Mouse (Mus musculus): ENCODE data around the gene Grin2d. TPM values are rescaled to one million over a fixed set of nuclear protein-coding genes. Genes with fewer than 3 reads are reported as not detected.

The Grin2d gene
- polyA plus RNA-seq, 1 experiment: 21.1 TPM

- TF ChIP-seq POLR2A (IDR thresholded peaks at IDR 0.05; ENCODE audit: control insufficient read depth, low read depth, low read length): no peak; the same call in 1 of the 2 replicates
- no peak for TF ChIP-seq CTCF (IDR thresholded peaks at IDR 0.05; ENCODE audit: control insufficient read depth, insufficient read depth, insufficient replicate concordance, low read depth, low read length)
- Histone ChIP-seq H3K4me3 (ENCODE audit: control insufficient read depth, low read depth, low read length) (no peak overlapping the region; the same call in 1 of the 2 replicates), H3K4me1 (ENCODE audit: control insufficient read depth, insufficient read depth, low read length) (peaks cover 38% of the 10 kb centered on the region), H3K36me3 (ENCODE audit: control insufficient read depth, insufficient read depth, low read length) (no peaks in the 10 kb centered on the region), H3K27me3 (ENCODE audit: control insufficient read depth, insufficient read depth, low read length) (no peaks in the 10 kb centered on the region), H3K27ac (ENCODE audit: control insufficient read depth, insufficient read depth, low read depth, low read length) (no peak overlapping the region)
These were observed 10.3 kb downstream of the Grin2d start for GRCm38 (mm10) chr7:45867871-45868270.

- TF ChIP-seq CTCF (IDR thresholded peaks at IDR 0.05; ENCODE audit: control insufficient read depth, insufficient read depth, insufficient replicate concordance, low read depth, low read length): no peak
- peak; percentile 91 for TF ChIP-seq POLR2A (IDR thresholded peaks at IDR 0.05; ENCODE audit: control insufficient read depth, low read depth, low read length)
- Histone ChIP-seq H3K27ac (ENCODE audit: control insufficient read depth, insufficient read depth, low read depth, low read length) (peak overlapping the region; percentile 88), H3K36me3 (ENCODE audit: control insufficient read depth, insufficient read depth, low read length) (no peaks in the 10 kb centered on the region), H3K4me3 (ENCODE audit: control insufficient read depth, low read depth, low read length) (peak overlapping the region; percentile 97), H3K4me1 (ENCODE audit: control insufficient read depth, insufficient read depth, low read length) (peaks cover 33% of the 10 kb centered on the region), H3K27me3 (ENCODE audit: control insufficient read depth, insufficient read depth, low read length) (no peaks in the 10 kb centered on the region)
These were observed 12.0 kb downstream of the Grin2d start for GRCm38 (mm10) chr7:45865925-45866910.

DNA sequence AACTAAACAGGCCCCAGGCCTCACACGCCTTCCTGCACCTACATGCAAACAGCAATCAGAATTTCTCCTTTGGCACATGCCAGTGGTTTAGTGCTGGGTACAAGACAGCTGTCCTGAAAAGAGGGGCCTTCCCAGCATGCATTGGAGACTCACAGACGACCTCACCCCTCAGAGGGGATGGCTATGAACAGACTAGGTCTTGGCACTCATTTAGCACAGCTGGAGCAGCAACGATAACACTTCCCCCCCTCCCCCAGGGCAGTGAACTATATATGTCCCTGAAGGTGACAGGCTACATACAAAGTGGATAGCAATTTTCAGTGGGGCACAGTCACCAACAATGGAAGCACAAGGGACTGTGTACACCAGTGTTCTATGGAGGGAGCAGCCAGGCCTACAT is 13.7 kb downstream of the Grin2d start:
- Histone ChIP-seq H3K4me1 (ENCODE audit: control insufficient read depth, insufficient read depth, low read length) (peaks cover 21% of the 10 kb centered on the region), H3K4me3 (ENCODE audit: control insufficient read depth, low read depth, low read length) (no peak overlapping the region), H3K27me3 (ENCODE audit: control insufficient read depth, insufficient read depth, low read length) (no peaks in the 10 kb centered on the region), H3K27ac (ENCODE audit: control insufficient read depth, insufficient read depth, low read depth, low read length) (no peak overlapping the region), H3K36me3 (ENCODE audit: control insufficient read depth, insufficient read depth, low read length) (no peaks in the 10 kb centered on the region)
- TF ChIP-seq CTCF (IDR thresholded peaks at IDR 0.05; ENCODE audit: control insufficient read depth, insufficient read depth, insufficient replicate concordance, low read depth, low read length): no peak
- TF ChIP-seq POLR2A (IDR thresholded peaks at IDR 0.05; ENCODE audit: control insufficient read depth, low read depth, low read length): no peak

DNA sequence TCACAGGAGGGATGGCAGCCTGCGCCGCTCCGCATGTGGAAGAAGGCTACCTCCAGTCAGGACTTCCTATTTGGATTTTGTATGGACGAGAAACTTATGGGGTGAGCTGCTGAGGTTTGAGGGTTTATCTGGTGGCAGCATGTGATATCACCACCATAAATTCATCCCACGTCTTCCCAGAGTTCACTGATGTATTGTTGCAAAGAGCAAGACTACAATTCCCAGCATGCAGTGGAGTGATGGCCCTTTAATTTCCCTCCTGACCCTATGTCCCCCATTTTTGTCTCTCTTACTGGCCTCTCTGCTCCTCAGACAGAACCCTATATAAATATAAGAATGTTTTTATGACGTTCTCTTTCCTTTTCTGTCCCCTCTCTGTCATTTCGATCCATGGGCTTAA is 15.4 kb downstream of the Grin2d start:
- TF ChIP-seq POLR2A (IDR thresholded peaks at IDR 0.05; ENCODE audit: control insufficient read depth, low read depth, low read length): no peak
- no peak for TF ChIP-seq CTCF (IDR thresholded peaks at IDR 0.05; ENCODE audit: control insufficient read depth, insufficient read depth, insufficient replicate concordance, low read depth, low read length)
- Histone ChIP-seq H3K4me3 (ENCODE audit: control insufficient read depth, low read depth, low read length) (no peak overlapping the region), H3K36me3 (ENCODE audit: control insufficient read depth, insufficient read depth, low read length) (no peaks in the 10 kb centered on the region), H3K27ac (ENCODE audit: control insufficient read depth, insufficient read depth, low read depth, low read length) (no peak overlapping the region), H3K27me3 (ENCODE audit: control insufficient read depth, insufficient read depth, low read length) (no peaks in the 10 kb centered on the region), H3K4me1 (ENCODE audit: control insufficient read depth, insufficient read depth, low read length) (peaks cover 14% of the 10 kb centered on the region)

- TF ChIP-seq CTCF (IDR thresholded peaks at IDR 0.05; ENCODE audit: control insufficient read depth, insufficient read depth, insufficient replicate concordance, low read depth, low read length): no peak
- no peak for TF ChIP-seq POLR2A (IDR thresholded peaks at IDR 0.05; ENCODE audit: control insufficient read depth, low read depth, low read length)
- Histone ChIP-seq H3K36me3 (ENCODE audit: control insufficient read depth, insufficient read depth, low read length) (no peaks in the 10 kb centered on the region), H3K4me1 (ENCODE audit: control insufficient read depth, insufficient read depth, low read length) (peaks cover 21% of the 10 kb centered on the region), H3K27me3 (ENCODE audit: control insufficient read depth, insufficient read depth, low read length) (no peaks in the 10 kb centered on the region), H3K4me3 (ENCODE audit: control insufficient read depth, low read depth, low read length) (no peak overlapping the region), H3K27ac (ENCODE audit: control insufficient read depth, insufficient read depth, low read depth, low read length) (no peak overlapping the region)
These were observed 19.2 kb downstream of the Grin2d start for GRCm38 (mm10) chr7:45859008-45859407.

- no peaks in the 10 kb centered on the region for H3K36me3 ChIP-seq (ENCODE audit: control insufficient read depth, insufficient read depth, low read length)
- no peak overlapping the region; the same call in 1 of the 2 replicates for H3K27ac ChIP-seq (ENCODE audit: control insufficient read depth, insufficient read depth, low read depth, low read length)
- H3K4me1 ChIP-seq (ENCODE audit: control insufficient read depth, insufficient read depth, low read length): peaks cover 21% of the 10 kb centered on the region
- H3K4me3 ChIP-seq (ENCODE audit: control insufficient read depth, low read depth, low read length): peak overlapping the region; percentile 72
- H3K27me3 ChIP-seq (ENCODE audit: control insufficient read depth, insufficient read depth, low read length): no peaks in the 10 kb centered on the region
- TF ChIP-seq POLR2A (IDR thresholded peaks at IDR 0.05; ENCODE audit: control insufficient read depth, low read depth, low read length) (0 out of 2 replicates have a peak, but pooled peaks have one; percentile 20), CTCF (IDR thresholded peaks at IDR 0.05; ENCODE audit: control insufficient read depth, insufficient read depth, insufficient replicate concordance, low read depth, low read length) (no peak)
These were observed 21.0 kb downstream of the Grin2d start for GRCm38 (mm10) chr7:45856950-45857901.

Measured in testis, adult 2 months (tissue).